ENCODE assay signal across 8 mouse cellular contexts in genomic region chr5:45220272-45220916, GRCm38 (mm10).
DNase-seq lines count a peak whose midpoint lies in the region.

No protein-coding gene starts in this region.

- peak; percentile 17 to 24 for DNase-seq in heart, adult 18-20 months
- DNase-seq in heart, postnatal 4 days = no peak
- DNase-seq in urinary bladder, postnatal 14 days (ENCODE audit: low spot score) = peak; percentile 9
- no peak for DNase-seq in urinary bladder, postnatal 10 days (ENCODE audit: low spot score)
- DNase-seq in left cerebral cortex, postnatal 14 days (ENCODE audit: low spot score in 2 of 2) = peak; percentile 20 to 32
- DNase-seq in telencephalon, adult 2 months (ENCODE audit: low read depth, low spot score) = peak; percentile 76
- DNase-seq in cerebellum, adult 18-20 months = no peak
- DNase-seq in ovary, postnatal 36 days (ENCODE audit: low spot score) = no peak

- intact Hi-C loops in left cerebral cortex, postnatal 14 days (cut with DNase I) = no loop called here

Comparison
In these comparisons a context has a peak if more than half of its experiments do, and no peak if none do; other contexts are left out.
1. DNase-seq: peak in heart, adult 18-20 months (2 of 2), urinary bladder, postnatal 14 days (single experiment), left cerebral cortex, postnatal 14 days (2 of 2) and telencephalon, adult 2 months (single experiment); none in heart, postnatal 4 days (single experiment), urinary bladder, postnatal 10 days (single experiment), cerebellum, adult 18-20 months (0 of 2) and ovary, postnatal 36 days (single experiment).